Mouse (Mus musculus): Measurements from ENCODE around the gene Ksr2.
A peak's percentile ranks its signal among the peaks of the same experiment; 100 is the strongest.

The Ksr2 gene

GRCm38 (mm10) chr5:117628351-117628750 is 214.6 kb downstream of the Ksr2 start:
- TF ChIP-seq NANOG (IDR thresholded peaks at IDR 0.05; ENCODE audit: borderline replicate concordance, low read length), result no peak
- peak; percentile 67 for TF ChIP-seq CTCF (conservative IDR thresholded peaks at IDR 0.05; ENCODE audit: low read length)
- Histone ChIP-seq H3K36me3 (ENCODE audit: insufficient read depth, low read length) (no peaks in the 10 kb centered on the region), H3K27me3 (ENCODE audit: insufficient read depth, low read length) (no peaks in the 10 kb centered on the region), H3K4me3 (replicated peaks; ENCODE audit: low read length) (no peak overlapping the region), H3K9me3 (ENCODE audit: low read length) (no peaks in the 10 kb centered on the region), H3K4me1 (replicated peaks; ENCODE audit: low read depth, low read length) (peaks cover 32% of the 10 kb centered on the region)

GRCm38 (mm10) chr5:117629570-117629969 is 215.8 kb downstream of the Ksr2 start:
- Histone ChIP-seq H3K9me3 (ENCODE audit: low read length) (0 out of 2 replicates have a peak, but pooled peaks cover 5% of the 10 kb centered on the region), H3K36me3 (ENCODE audit: insufficient read depth, low read length) (no peaks in the 10 kb centered on the region), H3K27me3 (ENCODE audit: insufficient read depth, low read length) (no peaks in the 10 kb centered on the region), H3K4me1 (replicated peaks; ENCODE audit: low read depth, low read length) (peaks cover 28% of the 10 kb centered on the region), H3K4me3 (replicated peaks; ENCODE audit: low read length) (no peak overlapping the region)
- TF ChIP-seq POU5F1 (IDR thresholded peaks at IDR 0.05; ENCODE audit: borderline replicate concordance, low read length) (no peak), CTCF (conservative IDR thresholded peaks at IDR 0.05; ENCODE audit: low read length) (no peak), NANOG (IDR thresholded peaks at IDR 0.05; ENCODE audit: borderline replicate concordance, low read length) (no peak)

- TF ChIP-seq CTCF (conservative IDR thresholded peaks at IDR 0.05; ENCODE audit: low read length), result no peak
- TF ChIP-seq NANOG (IDR thresholded peaks at IDR 0.05; ENCODE audit: borderline replicate concordance, low read length), result no peak
- TF ChIP-seq POU5F1 (IDR thresholded peaks at IDR 0.05; ENCODE audit: borderline replicate concordance, low read length), result no peak
- H3K9me3 ChIP-seq (ENCODE audit: low read length), result 0 out of 2 replicates have a peak, but pooled peaks cover 5% of the 10 kb centered on the region
- H3K36me3 ChIP-seq (ENCODE audit: insufficient read depth, low read length), result no peaks in the 10 kb centered on the region
- H3K4me1 ChIP-seq (replicated peaks; ENCODE audit: low read depth, low read length), result 0 out of 2 replicates have a peak, but pooled peaks cover under 1% of the 10 kb centered on the region
- no peaks in the 10 kb centered on the region for H3K27me3 ChIP-seq (ENCODE audit: insufficient read depth, low read length)
- no peak overlapping the region for H3K4me3 ChIP-seq (replicated peaks; ENCODE audit: low read length)
These were observed 221.4 kb downstream of the Ksr2 start for GRCm38 (mm10) chr5:117635211-117635610.

GRCm38 (mm10) chr5:117635838-117636237 is 222.0 kb downstream of the Ksr2 start:
- no peaks in the 10 kb centered on the region for H3K36me3 ChIP-seq (ENCODE audit: insufficient read depth, low read length)
- no peak overlapping the region for H3K4me3 ChIP-seq (replicated peaks; ENCODE audit: low read length)
- H3K4me1 ChIP-seq (replicated peaks; ENCODE audit: low read depth, low read length), result no peaks in the 10 kb centered on the region
- no peak for TF ChIP-seq NANOG (IDR thresholded peaks at IDR 0.05; ENCODE audit: borderline replicate concordance, low read length)
- no peak for TF ChIP-seq CTCF (conservative IDR thresholded peaks at IDR 0.05; ENCODE audit: low read length)
- no peak for TF ChIP-seq POU5F1 (IDR thresholded peaks at IDR 0.05; ENCODE audit: borderline replicate concordance, low read length)
- no peaks in the 10 kb centered on the region for H3K27me3 ChIP-seq (ENCODE audit: insufficient read depth, low read length)
- peaks cover 5% of the 10 kb centered on the region; the same call in 1 of the 2 replicates for H3K9me3 ChIP-seq (ENCODE audit: low read length)

GRCm38 (mm10) chr5:117641585-117641984 is 227.8 kb downstream of the Ksr2 start:
- H3K4me1 ChIP-seq (replicated peaks; ENCODE audit: low read depth, low read length), result no peaks in the 10 kb centered on the region
- TF ChIP-seq POU5F1 (IDR thresholded peaks at IDR 0.05; ENCODE audit: borderline replicate concordance, low read length) (no peak), CTCF (conservative IDR thresholded peaks at IDR 0.05; ENCODE audit: low read length) (no peak), NANOG (IDR thresholded peaks at IDR 0.05; ENCODE audit: borderline replicate concordance, low read length) (no peak)
- no peak overlapping the region for H3K4me3 ChIP-seq (replicated peaks; ENCODE audit: low read length)
- no peaks in the 10 kb centered on the region for H3K36me3 ChIP-seq (ENCODE audit: insufficient read depth, low read length)
- H3K27me3 ChIP-seq (ENCODE audit: insufficient read depth, low read length), result no peaks in the 10 kb centered on the region
- H3K9me3 ChIP-seq (ENCODE audit: low read length), result peaks cover 10% of the 10 kb centered on the region

GRCm38 (mm10) chr5:117651238-117651886 is 237.6 kb downstream of the Ksr2 start:
- H3K4me3 ChIP-seq (replicated peaks; ENCODE audit: low read length), result no peak overlapping the region
- H3K4me1 ChIP-seq (replicated peaks; ENCODE audit: low read depth, low read length), result peaks cover 6% of the 10 kb centered on the region; the same call in 1 of the 2 replicates
- H3K27me3 ChIP-seq (ENCODE audit: insufficient read depth, low read length), result peaks cover 6% of the 10 kb centered on the region; the same call in 1 of the 2 replicates
- TF ChIP-seq NANOG (IDR thresholded peaks at IDR 0.05; ENCODE audit: borderline replicate concordance, low read length) (no peak), CTCF (conservative IDR thresholded peaks at IDR 0.05; ENCODE audit: low read length) (no peak), POU5F1 (IDR thresholded peaks at IDR 0.05; ENCODE audit: borderline replicate concordance, low read length) (no peak)
- no peaks in the 10 kb centered on the region for H3K36me3 ChIP-seq (ENCODE audit: insufficient read depth, low read length)
- H3K9me3 ChIP-seq (ENCODE audit: low read length), result no peaks in the 10 kb centered on the region

- Histone ChIP-seq H3K36me3 (ENCODE audit: insufficient read depth, low read length) (no peaks in the 10 kb centered on the region), H3K4me3 (replicated peaks; ENCODE audit: low read length) (no peak overlapping the region), H3K27me3 (ENCODE audit: insufficient read depth, low read length) (peaks cover 14% of the 10 kb centered on the region; the same call in 1 of the 2 replicates), H3K9me3 (ENCODE audit: low read length) (no peaks in the 10 kb centered on the region), H3K4me1 (replicated peaks; ENCODE audit: low read depth, low read length) (peaks cover 14% of the 10 kb centered on the region)
- TF ChIP-seq POU5F1 (IDR thresholded peaks at IDR 0.05; ENCODE audit: borderline replicate concordance, low read length), result no peak
- peak; percentile 24 for TF ChIP-seq CTCF (conservative IDR thresholded peaks at IDR 0.05; ENCODE audit: low read length)
These were observed 244.8 kb downstream of the Ksr2 start for GRCm38 (mm10) chr5:117658641-117659040.

GRCm38 (mm10) chr5:117659596-117659995 is 245.8 kb downstream of the Ksr2 start:
- peaks cover 14% of the 10 kb centered on the region for H3K4me1 ChIP-seq (replicated peaks; ENCODE audit: low read depth, low read length)
- TF ChIP-seq CTCF (conservative IDR thresholded peaks at IDR 0.05; ENCODE audit: low read length), result no peak
- TF ChIP-seq POU5F1 (IDR thresholded peaks at IDR 0.05; ENCODE audit: borderline replicate concordance, low read length), result no peak
- TF ChIP-seq NANOG (IDR thresholded peaks at IDR 0.05; ENCODE audit: borderline replicate concordance, low read length), result no peak
- H3K4me3 ChIP-seq (replicated peaks; ENCODE audit: low read length), result no peak overlapping the region
- H3K27me3 ChIP-seq (ENCODE audit: insufficient read depth, low read length), result peaks cover 8% of the 10 kb centered on the region; the same call in 1 of the 2 replicates
- no peaks in the 10 kb centered on the region for H3K36me3 ChIP-seq (ENCODE audit: insufficient read depth, low read length)
- no peaks in the 10 kb centered on the region for H3K9me3 ChIP-seq (ENCODE audit: low read length)
